11 mouse cellular contexts compared by ENCODE assay signal in the genomic region with DNA sequence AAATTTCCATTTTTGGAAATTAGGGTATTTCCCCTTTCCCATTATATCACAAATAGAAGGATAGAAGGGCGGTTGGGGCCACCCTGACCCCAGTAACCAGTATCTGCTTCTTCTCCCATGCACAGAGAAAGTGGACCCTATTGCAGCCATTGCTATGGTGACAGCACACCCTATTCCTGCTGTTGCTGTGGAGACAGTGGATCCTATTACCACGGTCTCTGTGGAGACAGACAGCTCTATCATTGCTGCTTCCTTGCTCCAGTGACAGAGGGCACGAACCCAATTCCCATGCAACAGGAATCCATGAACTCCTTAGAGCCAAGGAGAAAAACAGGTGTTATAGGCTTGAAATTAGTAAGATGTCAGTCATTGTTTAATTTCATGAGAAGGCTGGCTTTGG. TPM values are rescaled to one million over a fixed set of nuclear protein-coding genes. Genes with fewer than 3 reads are reported as not detected.
DNase-seq lines count a peak whose midpoint lies in the region; ATAC-seq and TF ChIP-seq lines count a peak whose summit lies in the region.
"Had no signal": no experiment of that assay in that cellular context is flagged by ENCODE, and none has a peak within 500 bp of the region (broad histone marks: within the 10 kb centered on the region; RNA-seq: fewer than 3 reads in every experiment).

No protein-coding gene starts in this region.

- 0 out of 2 replicates have a peak overlapping the region, but pooled peaks have one; percentile 3 for H3K27ac ChIP-seq in layer of hippocampus, adult 2 months
- H3K27ac ChIP-seq in hindbrain, embryonic 11.5 days (ENCODE audit: low read depth, low read length) = no peak overlapping the region
- H3K27ac ChIP-seq in midbrain, embryonic 13.5 days = no peak overlapping the region
- H3K27ac ChIP-seq: limb, embryonic 10.5 days had no signal

- peak in 1 of 2 experiments; percentile 29 for DNase-seq in layer of hippocampus, adult 2 months (ENCODE audit: low spot score in 2 of 2)
- no peak for DNase-seq in layer of hippocampus, adult 11-12 months (ENCODE audit: low spot score)
- peak; percentile 86 for DNase-seq in embryo, embryonic 10 days (ENCODE audit: low spot score)
- peak; percentile 63 for DNase-seq in hindbrain, embryonic 11.5 days (ENCODE audit: low spot score)
- no peak for DNase-seq in heart, adult 9 months (ENCODE audit: low spot score in 2 of 2)
- no peak for DNase-seq in spleen, adult 18-20 months
- DNase-seq: kidney, postnatal 10 days; thymus, adult 2 months had no signal

- no peak overlapping the region for H3K4me2 ChIP-seq in hindbrain, embryonic 11.5 days (replicated peaks; ENCODE audit: low read depth, low read length)
- H3K4me2 ChIP-seq in midbrain, embryonic 13.5 days (replicated peaks) = 0 out of 2 replicates have a peak overlapping the region, but pooled peaks have one; percentile 6

- ATAC-seq in hindbrain, embryonic 11.5 days (ENCODE audit: low FRiP score) = peak; percentile 85
- ATAC-seq in midbrain, embryonic 13.5 days = peak; percentile 94
- no peak for ATAC-seq in inflammation-experienced regulatory T-cells, adult 6 months

- no peaks in the 10 kb centered on the region for H3K27me3 ChIP-seq in hindbrain, embryonic 11.5 days (ENCODE audit: control insufficient read depth, insufficient read depth, low read length)
- peaks cover 40% of the 10 kb centered on the region for H3K27me3 ChIP-seq in midbrain, embryonic 13.5 days

- H3K9ac ChIP-seq in hindbrain, embryonic 11.5 days (ENCODE audit: low read depth, low read length) = no peak overlapping the region
- H3K9ac ChIP-seq in midbrain, embryonic 13.5 days (replicated peaks) = no peak overlapping the region

- no peak overlapping the region for H3K4me3 ChIP-seq in layer of hippocampus, adult 2 months
- no peak overlapping the region for H3K4me3 ChIP-seq in hindbrain, embryonic 11.5 days (ENCODE audit: low read depth, low read length)
- H3K4me3 ChIP-seq in midbrain, embryonic 13.5 days (replicated peaks) = no peak overlapping the region
- H3K4me3 ChIP-seq: limb, embryonic 10.5 days had no signal

- H3K4me1 ChIP-seq in hindbrain, embryonic 11.5 days (replicated peaks; ENCODE audit: control insufficient read depth, insufficient read depth, low read length) = no peaks in the 10 kb centered on the region; the same call in 1 of the 2 replicates
- peaks cover 19% of the 10 kb centered on the region for H3K4me1 ChIP-seq in midbrain, embryonic 13.5 days (replicated peaks)

- no peaks in the 10 kb centered on the region for H3K36me3 ChIP-seq in hindbrain, embryonic 11.5 days (ENCODE audit: control insufficient read depth, insufficient read depth, low read length)
- H3K36me3 ChIP-seq in midbrain, embryonic 13.5 days = no peaks in the 10 kb centered on the region
- H3K36me3 ChIP-seq: limb, embryonic 10.5 days had no signal

- TF ChIP-seq CTCF in layer of hippocampus, adult 2 months (conservative IDR thresholded peaks at IDR 0.05) = no peak

- no peaks in the 10 kb centered on the region for H3K9me3 ChIP-seq in hindbrain, embryonic 11.5 days (ENCODE audit: control insufficient read depth, low read length)
- H3K9me3 ChIP-seq in midbrain, embryonic 13.5 days = no peaks in the 10 kb centered on the region
- H3K9me3 ChIP-seq: limb, embryonic 10.5 days had no signal

- WGBS in hindbrain, embryonic 11.5 days = 17% methylated on average over 3 of the region's 3 CpGs
- 10% methylated on average over 3 of the region's 3 CpGs for WGBS in midbrain, embryonic 13.5 days

RNA-seq across cellular contexts. Expression of a gene that starts 48.8 kb away (rescaled TPM):
- total RNA-seq in layer of hippocampus, adult 2 months (2021) = 1 to 10 TPM; 5.6 to 6.4 TPM
- polyA plus RNA-seq in hindbrain, embryonic 11.5 days (2014; fragmentation: Nextera tagmentation; extraction: Ambion mirVana) = 21.3 and 25.7 TPM in 2 replicates
- 23.8 and 25.9 TPM in 2 replicates for polyA plus RNA-seq in midbrain, embryonic 13.5 days (2015; fragmentation: Nextera tagmentation; extraction: Ambion mirVana)
- not detected for polyA plus RNA-seq in inflammation-experienced regulatory T-cells, adult 6 months (2017; shearing (Covaris generic))

Comparison
In these comparisons a context has a peak if more than half of its experiments do, and no peak if none do; other contexts are left out.
1. DNase-seq: peak in embryo, embryonic 10 days (single experiment) and hindbrain, embryonic 11.5 days (single experiment); none in layer of hippocampus, adult 11-12 months (single experiment), heart, adult 9 months (0 of 2) and spleen, adult 18-20 months (0 of 2).
2. RNA of a gene that starts 48.8 kb away (polyA plus RNA-seq): 23.8 to 25.9 TPM in midbrain, embryonic 13.5 days and 21.3 to 25.7 TPM in hindbrain, embryonic 11.5 days; not detected in inflammation-experienced regulatory T-cells, adult 6 months; every median in the first group is over 10 times any median in the second.